Mouse (Mus musculus): Measurements from ENCODE around the gene Serpind1. TPM values are rescaled to one million over a fixed set of nuclear protein-coding genes. Genes with fewer than 3 reads are reported as not detected.

Serpind1 gene
- polyA plus RNA-seq, 1 experiment from 2014 or later = 0.15 TPM

DNA sequence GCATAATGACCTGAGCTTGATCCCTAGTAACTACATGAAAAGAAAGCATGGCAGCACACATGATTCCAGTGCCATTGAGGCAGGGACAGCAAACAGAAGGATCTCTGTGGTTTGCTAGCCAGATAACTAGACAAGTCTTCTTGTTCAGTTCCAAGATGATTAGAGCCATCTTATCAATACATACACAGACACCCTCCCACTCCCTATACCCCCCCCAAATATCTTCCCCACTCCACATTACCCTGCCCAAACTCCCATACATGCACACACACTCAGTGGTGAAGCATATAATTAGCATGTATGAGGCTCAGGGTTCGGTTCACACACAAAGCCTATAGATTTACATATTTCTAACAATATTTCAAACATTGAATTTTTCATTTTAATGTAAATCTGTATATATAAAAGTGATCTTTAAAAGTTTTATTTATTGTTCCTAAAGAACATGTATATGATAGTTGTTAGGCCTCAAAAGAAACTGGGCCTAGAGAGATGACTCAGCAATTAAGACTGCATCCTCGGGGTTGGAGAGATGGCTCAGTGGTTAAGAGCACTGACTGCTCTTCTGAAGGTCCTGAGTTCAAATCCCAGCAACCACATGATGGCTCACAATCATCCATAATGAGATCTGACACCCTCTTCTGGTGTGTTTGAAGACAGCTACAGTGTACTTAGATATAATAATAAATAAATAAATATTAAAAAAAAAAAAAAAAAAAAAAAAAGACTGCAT lies 52.6 kb downstream of the Serpind1 start:
- WGBS = 85% methylated on average over 2 of the region's 2 CpGs
- no peak for DNase-seq (ENCODE audit: low spot score)

GRCm38 (mm10) chr16:17392784-17393183 lies 61.6 kb downstream of the Serpind1 start:
- DNase-seq (ENCODE audit: low spot score) = no peak
- Histone ChIP-seq H3K4me1 (ENCODE audit: control insufficient read depth, insufficient read depth, low read length) (no peaks in the 10 kb centered on the region), H3K27ac (ENCODE audit: low read depth, low read length) (no peak overlapping the region), H3K9me3 (ENCODE audit: control insufficient read depth, low read length) (no peaks in the 10 kb centered on the region), H3K36me3 (ENCODE audit: control insufficient read depth, insufficient read depth, low read length) (no peaks in the 10 kb centered on the region), H3K4me3 (ENCODE audit: low read depth, low read length) (no peak overlapping the region), H3K27me3 (ENCODE audit: control insufficient read depth, insufficient read depth, low read length) (no peaks in the 10 kb centered on the region), H3K4me2 (ENCODE audit: low read depth) (no peak overlapping the region), H3K9ac (ENCODE audit: low read length) (no peak overlapping the region)
- no peak for ATAC-seq (ENCODE audit: insufficient read depth, low FRiP score, low TSS enrichment)
- WGBS = 82% methylated on average over 4 of the region's 4 CpGs

More for the DNA sequence above, 52.6 kb downstream of the Serpind1 start:
- no peaks in the 10 kb centered on the region for H3K4me1 ChIP-seq (ENCODE audit: control insufficient read depth, insufficient read depth, low read length)
- no peak overlapping the region for H3K27ac ChIP-seq (ENCODE audit: low read depth, low read length)
- H3K27me3 ChIP-seq (ENCODE audit: control insufficient read depth, insufficient read depth, low read length) = no peaks in the 10 kb centered on the region
- no peak overlapping the region for H3K4me2 ChIP-seq (ENCODE audit: low read depth)
- H3K9me3 ChIP-seq (ENCODE audit: control insufficient read depth, low read length) = no peaks in the 10 kb centered on the region
- no peak overlapping the region for H3K4me3 ChIP-seq (ENCODE audit: low read depth, low read length)
- no peak overlapping the region for H3K9ac ChIP-seq (ENCODE audit: low read length)
- ATAC-seq (ENCODE audit: insufficient read depth, low FRiP score, low TSS enrichment) = no peak
- no peaks in the 10 kb centered on the region; the same call in 1 of the 2 replicates for H3K36me3 ChIP-seq (ENCODE audit: control insufficient read depth, insufficient read depth, low read length)

Other genes with a start within 250 kb of the Serpind1 start
- 150 and 156 TPM in 2 replicates for gene Ppil2, start 220.1 kb upstream of the Serpind1 start, polyA plus RNA-seq (2014; fragmentation: Nextera tagmentation; extraction: Ambion mirVana)
- 97.3 and 105 TPM in 2 replicates for gene 2610318N02Rik, start 206.2 kb upstream of the Serpind1 start, polyA plus RNA-seq (2014; fragmentation: Nextera tagmentation; extraction: Ambion mirVana)
- gene Sdf2l1, start 199.0 kb upstream of the Serpind1 start, polyA plus RNA-seq (2014; fragmentation: Nextera tagmentation; extraction: Ambion mirVana) = 65.7 and 72.2 TPM in 2 replicates
- 12.2 and 12.5 TPM in 2 replicates for gene Ydjc, start 186.8 kb upstream of the Serpind1 start, polyA plus RNA-seq (2014; fragmentation: Nextera tagmentation; extraction: Ambion mirVana)
- gene Ccdc116, start 184.1 kb upstream of the Serpind1 start, polyA plus RNA-seq (2014; fragmentation: Nextera tagmentation; extraction: Ambion mirVana) = 0.97 and 1.2 TPM in 2 replicates
- 397 and 405 TPM in 2 replicates for gene Ube2l3, start 128.7 kb upstream of the Serpind1 start, polyA plus RNA-seq (2014; fragmentation: Nextera tagmentation; extraction: Ambion mirVana)
- gene Rimbp3, start 122.8 kb upstream of the Serpind1 start, polyA plus RNA-seq (2014; fragmentation: Nextera tagmentation; extraction: Ambion mirVana) = 1.1 TPM in 2 replicates
- 10.0 and 11.2 TPM in 2 replicates for gene Hic2, start 97.8 kb upstream of the Serpind1 start, polyA plus RNA-seq (2014; fragmentation: Nextera tagmentation; extraction: Ambion mirVana)
- 6.7 and 6.8 TPM in 2 replicates for gene Tmem191c, start 55.3 kb upstream of the Serpind1 start, polyA plus RNA-seq (2014; fragmentation: Nextera tagmentation; extraction: Ambion mirVana)
- 7.3 and 7.7 TPM in 2 replicates for gene Snap29, start 74.6 kb downstream of the Serpind1 start, polyA plus RNA-seq (2014; fragmentation: Nextera tagmentation; extraction: Ambion mirVana)
- 42.8 and 51.2 TPM in 2 replicates for gene Pi4ka, start 74.9 kb downstream of the Serpind1 start, polyA plus RNA-seq (2014; fragmentation: Nextera tagmentation; extraction: Ambion mirVana)
- 86.5 and 93.8 TPM in 2 replicates for gene Crkl, start 120.6 kb downstream of the Serpind1 start, polyA plus RNA-seq (2014; fragmentation: Nextera tagmentation; extraction: Ambion mirVana)
- gene Aifm3, start 158.2 kb downstream of the Serpind1 start, polyA plus RNA-seq (2014; fragmentation: Nextera tagmentation; extraction: Ambion mirVana) = 0.77 and 0.88 TPM in 2 replicates
- 87.4 and 92.7 TPM in 2 replicates for gene Lztr1, start 177.3 kb downstream of the Serpind1 start, polyA plus RNA-seq (2014; fragmentation: Nextera tagmentation; extraction: Ambion mirVana)
- gene Thap7, start 199.8 kb downstream of the Serpind1 start, polyA plus RNA-seq (2014; fragmentation: Nextera tagmentation; extraction: Ambion mirVana) = 39.6 and 51.4 TPM in 2 replicates
- 0.20 and 0.42 TPM in 2 replicates for gene Lrrc74b, start 229.9 kb downstream of the Serpind1 start, polyA plus RNA-seq (2014; fragmentation: Nextera tagmentation; extraction: Ambion mirVana)
- 0.23 and 0.41 TPM in 2 replicates for gene P2rx6, start 230.5 kb downstream of the Serpind1 start, polyA plus RNA-seq (2014; fragmentation: Nextera tagmentation; extraction: Ambion mirVana)

Measured in neural tube, embryonic 11.5 days (tissue).